Mouse (Mus musculus): ENCODE measurements around the gene Lrrc27.
A peak's percentile ranks its signal among the peaks of the same experiment; 100 is the strongest.

- TF ChIP-seq CTCF (IDR thresholded peaks at IDR 0.05; ENCODE audit: control insufficient read depth, insufficient read depth, insufficient replicate concordance, low read depth, low read length) (no peak), POLR2A (IDR thresholded peaks at IDR 0.05; ENCODE audit: control insufficient read depth, low read depth, low read length) (peak; percentile 93)
These were observed 35.3 kb downstream of the Lrrc27 start, which contains the start of gene Pwwp2b for GRCm38 (mm10) chr7:139247881-139248614.
